Mouse (Mus musculus): ENCODE measurements around the gene Gm7233. TPM values are rescaled to one million over a fixed set of nuclear protein-coding genes. Genes with fewer than 3 reads are reported as not detected.
"Not testable (repeated sequence)": the region's sequence is repeated elsewhere in the genome, so short reads cannot be mapped to it uniquely, and the experiment has no call there.

Gene Gm7233
- not detected in 2 replicates for polyA plus RNA-seq (2016; fragmentation: Nextera tagmentation; extraction: Ambion mirVana)

- not testable (repeated sequence) for H3K27me3 ChIP-seq (replicated peaks); ATAC-seq (ENCODE audit: low FRiP score, low read depth); H3K27ac ChIP-seq; H3K9ac ChIP-seq; H3K4me2 ChIP-seq (replicated peaks); H3K36me3 ChIP-seq; H3K4me1 ChIP-seq; H3K9me3 ChIP-seq; H3K4me3 ChIP-seq
- WGBS: 82% methylated on average over 5 of the region's 5 CpGs
These were observed at the start of gene Gm7233 for GRCm38 (mm10) chr14:43179567-43179966. TSS of gene Gm7233 (plus strand) at chr14:43179867.

GRCm38 (mm10) chr14:43167189-43167588, 12.5 kb upstream of the Gm7233 start:
- not testable (repeated sequence) for H3K9ac ChIP-seq; H3K27ac ChIP-seq; H3K27me3 ChIP-seq (replicated peaks); H3K4me3 ChIP-seq; ATAC-seq (ENCODE audit: low FRiP score, low read depth); H3K4me2 ChIP-seq (replicated peaks); H3K4me1 ChIP-seq; H3K9me3 ChIP-seq; H3K36me3 ChIP-seq
- 71% methylated on average over 4 of the region's 4 CpGs for WGBS

- H3K4me1 ChIP-seq; H3K27me3 ChIP-seq (replicated peaks); H3K4me2 ChIP-seq (replicated peaks); H3K9ac ChIP-seq; H3K27ac ChIP-seq; H3K9me3 ChIP-seq; ATAC-seq (ENCODE audit: low FRiP score, low read depth); H3K4me3 ChIP-seq; H3K36me3 ChIP-seq: not testable (repeated sequence)
- no CpG with 5 or more reads among the region's 10 CpGs for WGBS
These were observed 11.7 kb upstream of the Gm7233 start for GRCm38 (mm10) chr14:43167942-43168341.

- not testable (repeated sequence) for H3K4me1 ChIP-seq; H3K4me3 ChIP-seq; H3K36me3 ChIP-seq; H3K9me3 ChIP-seq; H3K4me2 ChIP-seq (replicated peaks); H3K27me3 ChIP-seq (replicated peaks); H3K27ac ChIP-seq; H3K9ac ChIP-seq; ATAC-seq (ENCODE audit: low FRiP score, low read depth)
- 12% methylated on average over 1 of the region's 10 CpGs for WGBS
These were observed 11.0 kb upstream of the Gm7233 start for GRCm38 (mm10) chr14:43168573-43169170.

GRCm38 (mm10) chr14:43235204-43235603, 55.5 kb downstream of the Gm7233 start, which contains the start of gene Gm8122:
TSS of gene Gm8122 (minus strand) at chr14:43235304.
- not testable (repeated sequence) for H3K9me3 ChIP-seq; H3K4me2 ChIP-seq (replicated peaks); H3K36me3 ChIP-seq; H3K4me3 ChIP-seq; H3K4me1 ChIP-seq; ATAC-seq (ENCODE audit: low FRiP score, low read depth); H3K27ac ChIP-seq; H3K27me3 ChIP-seq (replicated peaks); H3K9ac ChIP-seq
- WGBS: 97% methylated on average over 4 of the region's 4 CpGs

Other genes starting within 250 kb of the Gm7233 start
- not detected in 2 replicates for gene Gm8082, start 186.2 kb upstream of the Gm7233 start, polyA plus RNA-seq (2016; fragmentation: Nextera tagmentation; extraction: Ambion mirVana)
- not detected in 2 replicates for gene Gm10376, start 164.2 kb upstream of the Gm7233 start, polyA plus RNA-seq (2016; fragmentation: Nextera tagmentation; extraction: Ambion mirVana)
- gene Gm8094, start 103.2 kb upstream of the Gm7233 start, polyA plus RNA-seq (2016; fragmentation: Nextera tagmentation; extraction: Ambion mirVana): not detected in 2 replicates
- gene Gm8104, start 79.3 kb upstream of the Gm7233 start, polyA plus RNA-seq (2016; fragmentation: Nextera tagmentation; extraction: Ambion mirVana): not detected in 2 replicates
- gene Gm8122, start 55.4 kb downstream of the Gm7233 start, polyA plus RNA-seq (2016; fragmentation: Nextera tagmentation; extraction: Ambion mirVana): not detected in 2 replicates
- gene Gm8126, start 78.8 kb downstream of the Gm7233 start, polyA plus RNA-seq (2016; fragmentation: Nextera tagmentation; extraction: Ambion mirVana): not detected in 2 replicates
- not detected in 2 replicates for gene Gm9732, start 95.2 kb downstream of the Gm7233 start, polyA plus RNA-seq (2016; fragmentation: Nextera tagmentation; extraction: Ambion mirVana)
- not detected in 2 replicates for gene Gm8127, start 114.0 kb downstream of the Gm7233 start, polyA plus RNA-seq (2016; fragmentation: Nextera tagmentation; extraction: Ambion mirVana)
- not detected in 2 replicates for gene 1700001F09Rik, start 167.9 kb downstream of the Gm7233 start, polyA plus RNA-seq (2016; fragmentation: Nextera tagmentation; extraction: Ambion mirVana)
- gene Gm8138, start 236.5 kb downstream of the Gm7233 start, polyA plus RNA-seq (2016; fragmentation: Nextera tagmentation; extraction: Ambion mirVana): not detected in 2 replicates

All from neural tube, embryonic 12.5 days (tissue).